Mouse (Mus musculus) liver, embryonic 12.5 days (tissue): ENCODE data around the gene Gde1. TPM values are rescaled to one million over a fixed set of nuclear protein-coding genes. Genes with fewer than 3 reads are reported as not detected.

Source experiments
- ATAC-seq: fragments of 200-750 bp; cut with Nextera tagmentation; 2 replicates; pipeline ENCODE4 v1.8.0; 2017; ENCODE audit warnings: moderate number of reproducible peaks, mild to moderate bottlenecking, moderate library complexity
- H3K27ac ChIP-seq: fragments of 300-500 bp; sonication (generic); 2 replicates; pipeline ENCODE4 v1.5.1; 2016; ENCODE audit warnings: mild to moderate bottlenecking
- H3K27me3 ChIP-seq: fragments of 300-500 bp; sonication (generic); replicated peaks from 2 replicates; pipeline ENCODE4 v1.6.1; 2016; ENCODE audit warnings: mild to moderate bottlenecking, moderate library complexity
- H3K36me3 ChIP-seq: fragments of 300-500 bp; sonication (generic); 2 replicates; pipeline ENCODE4 v1.6.1; 2016; ENCODE audit warnings: mild to moderate bottlenecking, moderate library complexity
- H3K4me1 ChIP-seq: fragments of 300-500 bp; sonication (generic); 2 replicates; pipeline ENCODE4 v1.6.1; 2016
- H3K4me2 ChIP-seq: fragments of 300-500 bp; sonication (generic); 2 replicates; pipeline ENCODE4 v1.6.1; 2016; ENCODE audit warnings: mild to moderate bottlenecking, moderate library complexity
- H3K4me3 ChIP-seq: fragments of 300-500 bp; sonication (generic); 2 replicates; pipeline ENCODE4 v1.5.1; 2016; ENCODE audit warnings: mild to moderate bottlenecking, moderate library complexity
- H3K9ac ChIP-seq: fragments of 300-500 bp; sonication (generic); 2 replicates; pipeline ENCODE4 v1.6.1; 2016; ENCODE audit warnings: mild to moderate bottlenecking, moderate library complexity
- H3K9me3 ChIP-seq: fragments of 300-500 bp; sonication (generic); replicated peaks from 2 replicates; pipeline ENCODE4 v1.6.1; 2016; ENCODE audit warnings: mild to moderate bottlenecking, moderate library complexity
- WGBS: fragments of 180-500 bp; shearing (Covaris S2); methylation state at CpG from one replicate; pipeline ENCODE4 v1.1.7; 2016; ENCODE audit not compliant: insufficient replicate concordance; 5-methylcytosine and 5-hydroxymethylcytosine counted together
- polyA plus RNA-seq: library from polyadenylated mRNA; unstranded; fragments of >200 nt; fragmentation: Nextera tagmentation; extraction: Ambion mirVana; gene quantifications from 2 replicates; pipeline ENCODE4 v1.2.1, GENCODE M21; 2016

Gde1 gene
- polyA plus RNA-seq: 45.7 and 51.8 TPM in 2 replicates

DNA sequence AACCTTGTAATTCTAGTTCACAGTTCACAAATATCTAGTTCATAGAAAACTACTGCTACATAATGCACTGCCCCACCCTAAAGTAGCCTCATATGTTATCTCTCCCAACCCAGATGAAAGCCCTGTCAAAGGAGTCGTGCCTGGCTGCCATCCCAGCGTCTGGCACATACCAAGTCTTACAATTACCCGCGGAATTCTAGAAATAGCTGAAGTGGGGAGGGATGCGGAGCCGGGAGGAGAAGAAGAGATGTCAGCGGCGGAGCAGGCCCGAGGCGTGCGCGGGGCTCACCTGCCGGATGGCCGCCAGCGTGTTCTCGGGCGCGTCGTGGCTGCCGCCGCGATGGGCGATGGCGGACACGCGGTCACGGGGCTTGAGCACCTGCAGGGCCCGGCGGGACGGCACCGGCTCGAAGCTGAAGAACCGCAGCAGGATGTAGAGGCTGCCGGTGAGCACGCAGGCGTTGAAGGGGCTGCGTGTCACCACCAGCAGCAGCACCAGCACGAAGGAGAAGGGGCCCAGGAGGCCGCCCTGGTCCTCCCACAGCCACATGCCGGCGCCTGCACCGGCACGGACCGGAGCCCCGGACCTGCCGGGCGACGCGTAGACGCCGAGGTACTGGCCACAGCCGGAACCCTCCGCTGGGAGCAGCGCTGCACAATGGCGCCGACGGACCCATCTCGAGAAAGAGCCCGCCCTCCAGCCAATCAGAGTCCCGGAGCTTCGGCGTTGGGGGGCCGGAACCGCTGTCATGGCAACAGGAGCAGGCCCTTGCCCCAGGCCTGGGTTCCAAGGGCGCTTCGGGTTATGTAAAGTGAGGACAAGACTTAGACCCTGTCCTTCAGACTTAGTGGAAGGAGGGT, at the start of gene Gde1:
Gene Gde1 (minus strand): TSS at position 678 of the 861 bp plus-strand sequence.
- peak within 1 kb of the TSS; percentile 89 for H3K4me2 ChIP-seq
- peak; percentile 88 for ATAC-seq
- WGBS: 2% methylated on average over 66 of the region's 66 CpGs

GRCm38 (mm10) chr7:118751625-118752024, 46.0 kb upstream of the Gde1 start:
- peak overlapping the region; percentile 27; the same call in 1 of the 2 replicates for H3K4me2 ChIP-seq
- 53% methylated on average over 7 of the region's 7 CpGs for WGBS
- H3K27ac ChIP-seq: peak overlapping the region; percentile 78
- H3K27me3 ChIP-seq: no peaks in the 10 kb centered on the region
- no peaks in the 10 kb centered on the region for H3K9me3 ChIP-seq
- ATAC-seq: peak; percentile 85
- H3K36me3 ChIP-seq: peaks cover 94% of the 10 kb centered on the region
- peaks cover 32% of the 10 kb centered on the region for H3K4me1 ChIP-seq
- peak overlapping the region; percentile 37; the same call in 1 of the 2 replicates for H3K9ac ChIP-seq
- no peak overlapping the region for H3K4me3 ChIP-seq

More for the DNA sequence above, at the start of gene Gde1:
- H3K9me3 ChIP-seq: no peaks in the 10 kb centered on the region
- peak within 1 kb of the TSS; percentile 92 for H3K9ac ChIP-seq
- peaks cover 27% of the 10 kb centered on the region for H3K36me3 ChIP-seq
- 0 out of 2 replicates have a peak, but pooled peaks cover 3% of the 10 kb centered on the region for H3K27me3 ChIP-seq
- peaks cover 36% of the 10 kb centered on the region for H3K4me1 ChIP-seq
- peak within 1 kb of the TSS; percentile 93 for H3K27ac ChIP-seq
- peak within 1 kb of the TSS; percentile 93 for H3K4me3 ChIP-seq

DNA sequence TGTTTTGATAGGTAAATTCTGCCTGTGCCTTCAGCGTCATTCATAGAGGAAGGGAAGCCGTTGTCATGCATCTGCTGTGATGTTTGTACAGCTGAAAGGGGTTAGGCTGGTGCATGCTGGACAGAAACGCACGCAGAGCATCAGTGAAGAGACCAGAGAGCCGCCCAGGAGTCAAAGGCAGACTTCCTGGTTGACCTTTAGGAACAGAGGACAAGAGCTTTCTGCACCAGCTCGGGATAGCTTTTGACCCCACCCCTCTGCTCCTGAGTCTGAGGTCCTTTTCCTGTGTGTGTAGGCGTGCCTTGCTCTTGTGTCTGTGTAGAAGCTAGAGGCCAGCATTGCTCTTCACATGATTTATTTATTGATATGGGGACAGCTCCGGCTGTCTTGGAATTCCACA, 44.1 kb upstream of the Gde1 start:
- H3K36me3 ChIP-seq: peaks cover 96% of the 10 kb centered on the region
- no peaks in the 10 kb centered on the region for H3K9me3 ChIP-seq
- H3K27ac ChIP-seq: no peak overlapping the region
- no peak overlapping the region for H3K9ac ChIP-seq
- no peak overlapping the region for H3K4me3 ChIP-seq
- H3K4me2 ChIP-seq: no peak overlapping the region
- WGBS: 74% methylated on average over 8 of the region's 8 CpGs
- H3K4me1 ChIP-seq: peaks cover 16% of the 10 kb centered on the region
- no peak for ATAC-seq
- H3K27me3 ChIP-seq: no peaks in the 10 kb centered on the region

DNA sequence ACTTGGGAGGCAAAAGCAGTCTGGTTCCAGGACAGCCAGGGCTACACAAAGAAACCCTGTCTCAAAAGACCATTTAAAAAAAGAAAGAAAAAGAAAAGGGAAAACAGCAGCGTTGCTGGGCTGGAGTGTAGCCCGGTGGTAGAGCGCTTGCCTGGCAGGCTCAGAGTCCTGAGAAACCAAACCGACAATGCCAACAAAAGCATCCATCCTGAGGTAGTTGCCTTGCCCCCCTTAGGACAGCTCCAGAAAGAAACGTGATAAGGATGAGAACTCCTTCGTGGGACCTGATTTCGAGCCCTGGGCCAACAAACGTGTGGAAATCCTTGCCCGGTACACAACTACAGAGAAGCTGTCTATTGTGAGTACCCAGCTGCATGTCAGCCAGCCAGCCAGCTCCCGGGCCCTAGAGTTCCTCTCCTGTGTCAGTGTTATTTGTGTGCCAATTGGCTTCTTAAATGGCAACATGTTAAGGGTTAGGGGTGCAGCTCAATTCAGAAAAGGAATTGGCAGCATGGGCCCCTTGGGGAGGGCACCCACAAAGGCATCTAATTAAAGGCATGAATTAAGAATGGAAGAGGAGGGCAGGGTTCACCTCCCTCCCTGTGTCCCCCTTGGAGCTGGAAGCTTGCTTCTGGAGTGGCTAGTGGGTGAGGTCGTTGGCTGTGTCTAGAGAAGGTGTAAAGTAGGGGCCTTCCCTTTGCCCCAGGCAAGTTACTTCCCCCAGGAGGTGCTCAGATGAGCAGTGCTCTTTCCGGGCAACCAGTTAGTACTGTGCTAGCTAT, 42.5 kb upstream of the Gde1 start:
- Histone ChIP-seq H3K4me2 (no peak overlapping the region), H3K36me3 (peaks cover 89% of the 10 kb centered on the region), H3K9ac (no peak overlapping the region), H3K4me1 (peaks cover 22% of the 10 kb centered on the region), H3K4me3 (no peak overlapping the region), H3K27ac (no peak overlapping the region), H3K9me3 (no peaks in the 10 kb centered on the region), H3K27me3 (no peaks in the 10 kb centered on the region)
- 83% methylated on average over 12 of the region's 12 CpGs for WGBS
- ATAC-seq: no peak

GRCm38 (mm10) chr7:118744766-118745165, 39.2 kb upstream of the Gde1 start:
- Histone ChIP-seq H3K27me3 (no peaks in the 10 kb centered on the region), H3K27ac (no peak overlapping the region), H3K4me1 (peaks cover 31% of the 10 kb centered on the region), H3K9me3 (no peaks in the 10 kb centered on the region), H3K4me2 (no peak overlapping the region), H3K9ac (no peak overlapping the region), H3K4me3 (no peak overlapping the region), H3K36me3 (peaks cover 57% of the 10 kb centered on the region)
- no peak for ATAC-seq
- 77% methylated on average over 5 of the region's 5 CpGs for WGBS

DNA sequence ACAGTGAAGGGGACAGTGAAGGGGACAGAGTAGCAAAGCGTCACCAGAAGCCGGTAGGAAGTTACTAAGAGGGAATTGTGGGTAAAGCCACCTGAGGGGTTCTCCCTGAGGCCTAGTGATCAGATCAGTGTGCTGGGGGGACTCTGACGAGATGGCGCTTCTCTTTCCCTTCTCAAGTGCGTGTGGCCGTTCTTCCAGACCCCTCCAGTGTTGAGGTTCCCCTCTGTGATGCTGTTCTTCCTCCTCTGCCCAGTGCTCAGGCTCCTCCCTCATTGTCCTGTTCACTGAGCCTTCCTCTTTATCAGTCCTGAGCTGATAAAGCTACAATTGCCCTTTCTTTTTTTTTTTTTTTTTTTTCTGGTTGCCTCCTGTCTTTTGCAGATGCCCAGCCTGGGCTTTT, 36.7 kb upstream of the Gde1 start:
- ATAC-seq: no peak
- Histone ChIP-seq H3K27me3 (no peaks in the 10 kb centered on the region), H3K4me2 (peak overlapping the region; percentile 86), H3K4me1 (peaks cover 37% of the 10 kb centered on the region), H3K4me3 (no peak overlapping the region), H3K9ac (peak overlapping the region; percentile 23; the same call in 1 of the 2 replicates), H3K9me3 (no peaks in the 10 kb centered on the region), H3K27ac (0 out of 2 replicates have a peak overlapping the region, but pooled peaks have one; percentile 80), H3K36me3 (peaks cover 32% of the 10 kb centered on the region)
- WGBS: 24% methylated on average over 6 of the region's 6 CpGs

GRCm38 (mm10) chr7:118740532-118741338, 35.2 kb upstream of the Gde1 start:
- 2% methylated on average over 41 of the region's 41 CpGs for WGBS
- Histone ChIP-seq H3K4me1 (peaks cover 37% of the 10 kb centered on the region), H3K9ac (peak overlapping the region; percentile 80), H3K4me2 (peak overlapping the region; percentile 86), H3K4me3 (peak overlapping the region; percentile 81), H3K27me3 (no peaks in the 10 kb centered on the region), H3K27ac (peak overlapping the region; percentile 80), H3K36me3 (peaks cover 20% of the 10 kb centered on the region), H3K9me3 (no peaks in the 10 kb centered on the region)
- ATAC-seq: peak; percentile 92

- Histone ChIP-seq H3K27me3 (no peaks in the 10 kb centered on the region), H3K9me3 (no peaks in the 10 kb centered on the region), H3K36me3 (peaks cover 15% of the 10 kb centered on the region), H3K9ac (peak within 1 kb of the TSS; percentile 80), H3K4me2 (peak within 1 kb of the TSS; percentile 86), H3K4me3 (peak within 1 kb of the TSS; percentile 81), H3K4me1 (peaks cover 37% of the 10 kb centered on the region), H3K27ac (peak within 1 kb of the TSS; percentile 80)
- ATAC-seq: peak; percentile 82
- WGBS: 2% methylated on average over 16 of the region's 16 CpGs
These were observed 34.5 kb upstream of the Gde1 start, which contains the start of gene Vps35l for GRCm38 (mm10) chr7:118739975-118740531. Gene Vps35l (plus strand): TSS chr7:118740226.

- Histone ChIP-seq H3K4me3 (no peak overlapping the region), H3K9me3 (no peaks in the 10 kb centered on the region), H3K27me3 (no peaks in the 10 kb centered on the region), H3K4me1 (peaks cover 37% of the 10 kb centered on the region), H3K4me2 (no peak overlapping the region), H3K27ac (no peak overlapping the region), H3K36me3 (peaks cover 18% of the 10 kb centered on the region), H3K9ac (no peak overlapping the region)
- 42% methylated on average over 1 of the region's 1 CpGs for WGBS
- ATAC-seq: no peak
These were observed 33.2 kb upstream of the Gde1 start for GRCm38 (mm10) chr7:118738730-118739129.

GRCm38 (mm10) chr7:118733225-118733624, 27.6 kb upstream of the Gde1 start:
- H3K36me3 ChIP-seq: peaks cover 61% of the 10 kb centered on the region
- no peak overlapping the region for H3K4me3 ChIP-seq
- WGBS: 89% methylated on average over 13 of the region's 13 CpGs
- no peak overlapping the region for H3K27ac ChIP-seq
- no peak overlapping the region for H3K4me2 ChIP-seq
- no peaks in the 10 kb centered on the region for H3K27me3 ChIP-seq
- no peak overlapping the region for H3K9ac ChIP-seq
- no peak for ATAC-seq
- H3K4me1 ChIP-seq: no peaks in the 10 kb centered on the region
- H3K9me3 ChIP-seq: no peaks in the 10 kb centered on the region

GRCm38 (mm10) chr7:118731781-118732180, 26.2 kb upstream of the Gde1 start:
- H3K27ac ChIP-seq: no peak overlapping the region
- H3K4me2 ChIP-seq: no peak overlapping the region
- no peaks in the 10 kb centered on the region for H3K9me3 ChIP-seq
- H3K9ac ChIP-seq: no peak overlapping the region
- no peaks in the 10 kb centered on the region for H3K27me3 ChIP-seq
- no peak for ATAC-seq
- peaks cover 76% of the 10 kb centered on the region for H3K36me3 ChIP-seq
- 84% methylated on average over 3 of the region's 3 CpGs for WGBS
- no peak overlapping the region for H3K4me3 ChIP-seq
- H3K4me1 ChIP-seq: no peaks in the 10 kb centered on the region
